In genomic region chr9:21784517-21785307, GRCm38 (mm10) we compare ENCODE assay signal across 22 mouse cellular contexts. TPM values are rescaled to one million over a fixed set of nuclear protein-coding genes. Genes with fewer than 3 reads are reported as not detected.
DNase-seq lines count a peak whose midpoint lies in the region; ATAC-seq and TF ChIP-seq lines count a peak whose summit lies in the region.
"Had no signal": no experiment of that assay in that cellular context is flagged by ENCODE, and none has a peak within 500 bp of the region (broad histone marks: within the 10 kb centered on the region; RNA-seq: fewer than 3 reads in every experiment).

No protein-coding gene starts in this region.

- H3K27me3 ChIP-seq in heart, adult 2 months (ENCODE audit: control insufficient read depth, insufficient read depth, low read length): no peaks in the 10 kb centered on the region
- no peaks in the 10 kb centered on the region for H3K27me3 ChIP-seq in ES-Bruce4 (ENCODE audit: control insufficient read depth, insufficient read depth, low read length, poor library complexity, severe bottlenecking)
- H3K27me3 ChIP-seq in midbrain, embryonic 14.5 days (ENCODE audit: control insufficient read depth, insufficient read depth, low read length): no peaks in the 10 kb centered on the region
- H3K27me3 ChIP-seq: CH12.LX; liver, embryonic 13.5 days; midbrain, embryonic 12.5 days had no signal

- intact Hi-C loops in heart, adult 2 months (cut with DNase I): loop anchor here (2.0 kb wide), 1 partner anchor 16 kb away; no protein-coding TSS in a partner anchor

- DNase-seq in heart, adult 2 months: no peak
- DNase-seq in heart, adult 18-20 months: no peak
- DNase-seq in lung, adult 2 months: peak; percentile 56
- DNase-seq in lung, postnatal 25 days (ENCODE audit: low spot score): peak; percentile 83
- DNase-seq in midbrain, embryonic 14.5 days: no peak
- no peak for DNase-seq in right cerebral cortex, postnatal 10 days (ENCODE audit: low spot score in 2 of 2)
- DNase-seq in adrenal gland, postnatal 36 days: no peak
- DNase-seq: adrenal gland, adult 2 months; cerebellum, adult 11 months; cerebellum, postnatal 14 days; embryo, embryonic 11 days; kidney, adult 9 months; kidney, postnatal 36 days; layer of hippocampus, adult 9-11 months; liver, embryonic 13.5 days; right cerebral cortex, postnatal 25 days had no signal

- no peak for TF ChIP-seq POLR2A in heart, adult 2 months (IDR thresholded peaks at IDR 0.05; ENCODE audit: insufficient read depth, low read depth, low read length)
- TF ChIP-seq POLR2A in ES-Bruce4 (IDR thresholded peaks at IDR 0.05; ENCODE audit: insufficient read depth, low read length): no peak
- peak; percentile 37; the same call in 1 of the 2 replicates for TF ChIP-seq POLR2A in lung, adult 2 months (IDR thresholded peaks at IDR 0.05; ENCODE audit: borderline replicate concordance, extremely low read depth, low read depth, low read length)

- WGBS in heart, adult 2 months: 54% methylated on average over 7 of the region's 7 CpGs
- 51% methylated on average over 7 of the region's 7 CpGs for WGBS in lung, adult 2 months
- 89% methylated on average over 7 of the region's 7 CpGs for WGBS in midbrain, embryonic 14.5 days

- no peak overlapping the region for H3K4me3 ChIP-seq in heart, adult 2 months
- H3K4me3 ChIP-seq in ES-Bruce4 (ENCODE audit: low read depth, low read length): no peak overlapping the region
- H3K4me3 ChIP-seq in lung, adult 2 months (replicated peaks; ENCODE audit: extremely low read depth, low read depth, low read length): no peak overlapping the region
- H3K4me3 ChIP-seq in midbrain, embryonic 14.5 days (replicated peaks; ENCODE audit: low read depth, low read length): no peak overlapping the region
- H3K4me3 ChIP-seq: liver, embryonic 13.5 days; midbrain, embryonic 12.5 days had no signal

- H3K9me3 ChIP-seq in ES-Bruce4 (replicated peaks; ENCODE audit: control insufficient read depth, insufficient read depth, low read length, poor library complexity, severe bottlenecking): no peaks in the 10 kb centered on the region
- H3K9me3 ChIP-seq in midbrain, embryonic 14.5 days (ENCODE audit: control insufficient read depth, low read length): no peaks in the 10 kb centered on the region
- H3K9me3 ChIP-seq: liver, embryonic 13.5 days; midbrain, embryonic 12.5 days had no signal

- peak overlapping the region; percentile 43 for H3K27ac ChIP-seq in heart, adult 2 months
- H3K27ac ChIP-seq in ES-Bruce4 (ENCODE audit: insufficient read depth, low read length): peak overlapping the region; percentile 33
- no peak overlapping the region for H3K27ac ChIP-seq in midbrain, embryonic 14.5 days (replicated peaks; ENCODE audit: low read depth, low read length)
- H3K27ac ChIP-seq: liver, embryonic 13.5 days; midbrain, embryonic 12.5 days had no signal

- no peak overlapping the region for H3K4me2 ChIP-seq in midbrain, embryonic 14.5 days (ENCODE audit: low read length)
- H3K4me2 ChIP-seq: liver, embryonic 13.5 days; midbrain, embryonic 12.5 days had no signal

- H3K4me1 ChIP-seq in heart, adult 2 months (ENCODE audit: control insufficient read depth, insufficient read depth, low read length): peaks cover 9% of the 10 kb centered on the region
- H3K4me1 ChIP-seq in ES-Bruce4 (ENCODE audit: control insufficient read depth, insufficient read depth, low read length): peaks cover 5% of the 10 kb centered on the region
- peaks cover 10% of the 10 kb centered on the region for H3K4me1 ChIP-seq in lung, adult 2 months (ENCODE audit: control insufficient read depth, insufficient read depth, low read length)
- no peaks in the 10 kb centered on the region for H3K4me1 ChIP-seq in midbrain, embryonic 14.5 days (ENCODE audit: control insufficient read depth, insufficient read depth, low read length)
- H3K4me1 ChIP-seq: midbrain, embryonic 12.5 days had no signal

- no peak overlapping the region for H3K9ac ChIP-seq in heart, adult 2 months (ENCODE audit: low read depth, low read length)
- peak overlapping the region; percentile 4; the same call in 1 of the 2 replicates for H3K9ac ChIP-seq in ES-Bruce4 (ENCODE audit: low read depth, poor library complexity, severe bottlenecking)
- H3K9ac ChIP-seq in midbrain, embryonic 14.5 days (replicated peaks; ENCODE audit: low read length): no peak overlapping the region
- H3K9ac ChIP-seq: liver, embryonic 13.5 days; midbrain, embryonic 12.5 days had no signal

- no peaks in the 10 kb centered on the region; the same call in none of the 2 replicates for H3K36me3 ChIP-seq in heart, adult 2 months (ENCODE audit: control insufficient read depth, insufficient read depth, low read length)
- H3K36me3 ChIP-seq in ES-Bruce4 (ENCODE audit: control insufficient read depth, insufficient read depth, low read length, poor library complexity, severe bottlenecking): peaks cover 22% of the 10 kb centered on the region
- H3K36me3 ChIP-seq in midbrain, embryonic 14.5 days (ENCODE audit: control insufficient read depth, insufficient read depth, low read length): no peaks in the 10 kb centered on the region

- no peak for TF ChIP-seq CTCF in heart, adult 2 months (IDR thresholded peaks at IDR 0.05)
- no peak for TF ChIP-seq CTCF in ES-Bruce4 (IDR thresholded peaks at IDR 0.05; ENCODE audit: low read depth, low read length)
- no peak for TF ChIP-seq CTCF in lung, adult 2 months (IDR thresholded peaks at IDR 0.05; ENCODE audit: insufficient read depth, low read length)

- no peaks in the 10 kb centered on the region; the same call in 1 of the 2 replicates for H3K79me2 ChIP-seq in heart, adult 2 months (replicated peaks; ENCODE audit: control insufficient read depth, insufficient read depth, low read length)

- no peak for ATAC-seq in midbrain, embryonic 14.5 days (ENCODE audit: low FRiP score, low TSS enrichment)
- ATAC-seq: forebrain, embryonic 16.5 days had no signal

- TF ChIP-seq EP300 in heart, adult 2 months (IDR thresholded peaks at IDR 0.05; ENCODE audit: insufficient read depth, low read depth, low read length): peak; percentile 50; the same call in 1 of the 2 replicates
- TF ChIP-seq EP300 in ES-Bruce4 (IDR thresholded peaks at IDR 0.05; ENCODE audit: insufficient read depth, low read depth, low read length): no peak

RNA-seq across cellular contexts. Expression of gene Kank2, which starts 13.8 kb away (rescaled TPM):
- total RNA-seq in heart, adult 2 months (2021): 10 to 100 TPM; 57.3 to 62.9 TPM
- polyA plus RNA-seq in heart, adult 2 months (2012; rRNA removed): 45.3 and 52.7 TPM in 2 replicates
- total RNA-seq in heart, adult 18-20 months (2021): 10 to 100 TPM; 58.1 to 60.8 TPM
- 62.3 and 63.5 TPM in 2 replicates for polyA plus RNA-seq in ES-Bruce4 (2011; ENCODE audit: insufficient read depth, insufficient read length, low read depth, missing spikeins)
- 108 and 127 TPM in 2 replicates for polyA plus RNA-seq in lung, adult 2 months (2012; rRNA removed)
- polyA plus RNA-seq in midbrain, embryonic 14.5 days (2014; fragmentation: Nextera tagmentation; extraction: Ambion mirVana): 0.66 and 2.7 TPM in 2 replicates
- total RNA-seq in adrenal gland, postnatal 36 days (2021): 10 to 100 TPM; 31.2 to 38.3 TPM

RNA-seq across cellular contexts. Expression of gene Spc24, which starts 24.6 kb away (rescaled TPM):
- 1 to 10 TPM; 5.1 to 6.8 TPM for total RNA-seq in heart, adult 2 months (2021)
- 6.0 and 6.2 TPM in 2 replicates for polyA plus RNA-seq in heart, adult 2 months (2012; rRNA removed)
- 1 to 10 TPM; 4.7 to 6.4 TPM for total RNA-seq in heart, adult 18-20 months (2021)
- polyA plus RNA-seq in ES-Bruce4 (2011; ENCODE audit: insufficient read depth, insufficient read length, low read depth, missing spikeins): 56.6 and 62.5 TPM in 2 replicates
- 2.9 and 3.2 TPM in 2 replicates for polyA plus RNA-seq in lung, adult 2 months (2012; rRNA removed)
- polyA plus RNA-seq in midbrain, embryonic 14.5 days (2014; fragmentation: Nextera tagmentation; extraction: Ambion mirVana): 19.9 and 21.4 TPM in 2 replicates
- 1 to 10 TPM; 2.3 to 3.9 TPM for total RNA-seq in adrenal gland, postnatal 36 days (2021)

RNA-seq across cellular contexts. Expression of gene Angptl8, which starts 50.6 kb away (rescaled TPM):
- not detected for total RNA-seq in heart, adult 2 months (2021)
- polyA plus RNA-seq in heart, adult 2 months (2012; rRNA removed): 0.41 and 2.4 TPM in 2 replicates
- total RNA-seq in heart, adult 18-20 months (2021): under 1 TPM in 1 of 2 experiments, not detected in 1; 0.69 TPM
- not detected in 2 replicates for polyA plus RNA-seq in ES-Bruce4 (2011; ENCODE audit: insufficient read depth, insufficient read length, low read depth, missing spikeins)
- 7.4 and 8.2 TPM in 2 replicates for polyA plus RNA-seq in lung, adult 2 months (2012; rRNA removed)
- 0.34 TPM in 1 of 2 replicates, not detected in the other for polyA plus RNA-seq in midbrain, embryonic 14.5 days (2014; fragmentation: Nextera tagmentation; extraction: Ambion mirVana)
- total RNA-seq in adrenal gland, postnatal 36 days (2021): 1 to 10 TPM; 7.5 to 8.7 TPM
- total RNA-seq: CH12.LX; left cerebral cortex, adult 8-10 months had no signal
- polyA plus RNA-seq: brain, embryonic 14.5 days had no signal

Comparison
In these comparisons a context has a peak if more than half of its experiments do, and no peak if none do; other contexts are left out.
1. DNase-seq: peak in lung, adult 2 months (single experiment) and lung, postnatal 25 days (single experiment); none in heart, adult 2 months (0 of 2), heart, adult 18-20 months (0 of 2), midbrain, embryonic 14.5 days (single experiment), right cerebral cortex, postnatal 10 days (0 of 2) and adrenal gland, postnatal 36 days (0 of 2).
2. RNA of gene Kank2, which starts 13.8 kb away (polyA plus RNA-seq): 108 to 127 TPM in lung, adult 2 months, 62.3 to 63.5 TPM in ES-Bruce4 and 45.3 to 52.7 TPM in heart, adult 2 months; 0.66 to 2.7 TPM in midbrain, embryonic 14.5 days; every median in the first group is over 10 times any median in the second.